Mouse (Mus musculus) forebrain, embryonic 14.5 days (tissue): ENCODE data around the gene Armh2. TPM values are rescaled to one million over a fixed set of nuclear protein-coding genes. Genes with fewer than 3 reads are reported as not detected.

Source experiments
- ATAC-seq: fragments of 200-750 bp; cut with Nextera tagmentation; 2 replicates; pipeline ENCODE4 v1.8.0; 2017; ENCODE audit warnings: mild to moderate bottlenecking, moderate library complexity
- DNase-seq: peaks from one replicate; pipeline ENCODE4 v3.0.0-alpha.2; 2015; ENCODE audit warnings: low spot score
- H3K27ac ChIP-seq: fragments of 300-500 bp; sonication (generic); 2 replicates; pipeline ENCODE4 v1.5.1; 2014; ENCODE audit warnings: low read depth, mild to moderate bottlenecking, control low read depth, low read length, moderate library complexity
- H3K27me3 ChIP-seq: fragments of 300-500 bp; sonication (generic); replicated peaks from 2 replicates; pipeline ENCODE4 v1.6.1; 2014; ENCODE audit warnings: low read length, control low read depth, mixed read lengths; ENCODE audit not compliant: control insufficient read depth, insufficient read depth
- H3K36me3 ChIP-seq: fragments of 300-500 bp; sonication (generic); 2 replicates; pipeline ENCODE4 v1.6.1; 2014; ENCODE audit warnings: low read length, control low read depth; ENCODE audit not compliant: control insufficient read depth, insufficient read depth
- H3K4me1 ChIP-seq: fragments of 300-500 bp; sonication (generic); 2 replicates; pipeline ENCODE4 v1.6.1; 2014; ENCODE audit warnings: antibody characterized with exemption, low read length, control low read depth; ENCODE audit not compliant: control insufficient read depth, insufficient read depth
- H3K4me2 ChIP-seq: fragments of 300-500 bp; sonication (generic); 2 replicates; pipeline ENCODE4 v1.6.1; 2014; ENCODE audit warnings: mild to moderate bottlenecking, control low read depth, low read length
- H3K4me3 ChIP-seq: fragments of 300-500 bp; sonication (generic); 2 replicates; pipeline ENCODE4 v1.5.1; 2014; ENCODE audit warnings: low read depth, low read length, control low read depth
- H3K9ac ChIP-seq: fragments of 300-500 bp; sonication (generic); 2 replicates; pipeline ENCODE4 v1.6.1; 2014; ENCODE audit warnings: mild to moderate bottlenecking, low read length, control low read depth, moderate library complexity
- H3K9me3 ChIP-seq: fragments of 300-500 bp; sonication (generic); replicated peaks from 2 replicates; pipeline ENCODE4 v1.6.1; 2016; ENCODE audit warnings: low read length, control low read depth, mixed read lengths; ENCODE audit not compliant: control insufficient read depth
- WGBS: fragments of 180-500 bp; shearing (Covaris S2); extraction: QIAGEN DNeasy Blood & Tissue Kit; methylation state at CpG from one replicate; pipeline ENCODE4 v1.1.7; 2014; 5-methylcytosine and 5-hydroxymethylcytosine counted together
- polyA plus RNA-seq: library from polyadenylated mRNA; unstranded; fragments of >200 nt; fragmentation: Nextera tagmentation; extraction: Ambion mirVana; gene quantifications from 2 replicates; pipeline ENCODE4 v1.2.1, GENCODE M21; 2014

Armh2 gene
- polyA plus RNA-seq, 1 experiment from 2014 or later, result not detected

GRCm38 (mm10) chr13:24715601-24716000 is 25.4 kb upstream of the Armh2 start:
- peaks cover 11% of the 10 kb centered on the region for H3K36me3 ChIP-seq
- WGBS, result 72% methylated on average over 5 of the region's 5 CpGs
- no peak overlapping the region for H3K4me2 ChIP-seq
- H3K9ac ChIP-seq, result no peak overlapping the region
- no peaks in the 10 kb centered on the region for H3K27me3 ChIP-seq
- DNase-seq, result no peak
- H3K9me3 ChIP-seq, result no peaks in the 10 kb centered on the region
- H3K27ac ChIP-seq, result no peak overlapping the region
- H3K4me1 ChIP-seq, result no peaks in the 10 kb centered on the region
- no peak overlapping the region for H3K4me3 ChIP-seq
- no peak for ATAC-seq

GRCm38 (mm10) chr13:24716441-24716840 is 24.6 kb upstream of the Armh2 start:
- WGBS, result 88% methylated on average over 9 of the region's 9 CpGs

GRCm38 (mm10) chr13:24717677-24718076 is 23.4 kb upstream of the Armh2 start:
- Histone ChIP-seq H3K4me1 (no peaks in the 10 kb centered on the region), H3K9me3 (no peaks in the 10 kb centered on the region), H3K9ac (no peak overlapping the region), H3K27me3 (no peaks in the 10 kb centered on the region), H3K27ac (no peak overlapping the region), H3K4me2 (no peak overlapping the region), H3K36me3 (peaks cover 7% of the 10 kb centered on the region), H3K4me3 (no peak overlapping the region)
- DNase-seq, result no peak
- 84% methylated on average over 7 of the region's 7 CpGs for WGBS
- ATAC-seq, result no peak

More at GRCm38 (mm10) chr13:24716441-24716840, 24.6 kb upstream of the Armh2 start:
- H3K27ac ChIP-seq, result no peak overlapping the region
- H3K27me3 ChIP-seq, result no peaks in the 10 kb centered on the region
- DNase-seq (no peak), ATAC-seq (no peak)
- H3K9ac ChIP-seq, result no peak overlapping the region
- H3K4me3 ChIP-seq, result no peak overlapping the region
- no peak overlapping the region for H3K4me2 ChIP-seq
- no peaks in the 10 kb centered on the region for H3K9me3 ChIP-seq
- H3K36me3 ChIP-seq, result peaks cover 7% of the 10 kb centered on the region
- no peaks in the 10 kb centered on the region for H3K4me1 ChIP-seq

- Histone ChIP-seq H3K4me2 (no peak overlapping the region), H3K36me3 (peaks cover 7% of the 10 kb centered on the region; the same call in 1 of the 2 replicates), H3K9ac (no peak overlapping the region), H3K27ac (no peak overlapping the region), H3K27me3 (no peaks in the 10 kb centered on the region), H3K4me1 (no peaks in the 10 kb centered on the region), H3K4me3 (no peak overlapping the region), H3K9me3 (no peaks in the 10 kb centered on the region)
- ATAC-seq (no peak), DNase-seq (no peak)
- 85% methylated on average over 10 of the region's 10 CpGs for WGBS
Observed at GRCm38 (mm10) chr13:24721502-24721901, 19.5 kb upstream of the Armh2 start.

- no peak overlapping the region for H3K9ac ChIP-seq
- H3K4me2 ChIP-seq, result no peak overlapping the region
- H3K4me1 ChIP-seq, result no peaks in the 10 kb centered on the region
- H3K27me3 ChIP-seq, result no peaks in the 10 kb centered on the region
- no peaks in the 10 kb centered on the region for H3K9me3 ChIP-seq
- DNase-seq (no peak), ATAC-seq (no peak)
- H3K27ac ChIP-seq, result no peak overlapping the region
- H3K36me3 ChIP-seq, result peaks cover 7% of the 10 kb centered on the region; the same call in 1 of the 2 replicates
- H3K4me3 ChIP-seq, result no peak overlapping the region
- 47% methylated on average over 8 of the region's 8 CpGs for WGBS
Observed at GRCm38 (mm10) chr13:24723699-24724394, 17.2 kb upstream of the Armh2 start.

GRCm38 (mm10) chr13:24724395-24724759 is 16.7 kb upstream of the Armh2 start:
- H3K4me2 ChIP-seq, result no peak overlapping the region
- no peak overlapping the region for H3K27ac ChIP-seq
- ATAC-seq (no peak), DNase-seq (no peak)
- no peaks in the 10 kb centered on the region for H3K9me3 ChIP-seq
- H3K27me3 ChIP-seq, result no peaks in the 10 kb centered on the region
- 0 out of 2 replicates have a peak, but pooled peaks cover 4% of the 10 kb centered on the region for H3K36me3 ChIP-seq
- H3K4me1 ChIP-seq, result no peaks in the 10 kb centered on the region
- 55% methylated on average over 4 of the region's 4 CpGs for WGBS
- H3K9ac ChIP-seq, result no peak overlapping the region
- no peak overlapping the region for H3K4me3 ChIP-seq

GRCm38 (mm10) chr13:24729128-24729527 is 11.9 kb upstream of the Armh2 start:
- Histone ChIP-seq H3K27me3 (no peaks in the 10 kb centered on the region), H3K4me1 (no peaks in the 10 kb centered on the region), H3K9ac (no peak overlapping the region), H3K27ac (no peak overlapping the region), H3K4me3 (no peak overlapping the region), H3K4me2 (no peak overlapping the region), H3K9me3 (no peaks in the 10 kb centered on the region), H3K36me3 (0 out of 2 replicates have a peak, but pooled peaks cover 7% of the 10 kb centered on the region)
- WGBS, result 92% methylated on average over 5 of the region's 5 CpGs
- ATAC-seq (no peak), DNase-seq (no peak)

- H3K9ac ChIP-seq, result no peak overlapping the region
- no peak overlapping the region for H3K4me2 ChIP-seq
- DNase-seq, result no peak
- 0 out of 2 replicates have a peak, but pooled peaks cover 7% of the 10 kb centered on the region for H3K36me3 ChIP-seq
- ATAC-seq, result no peak
- no peak overlapping the region for H3K27ac ChIP-seq
- WGBS, result 58% methylated on average over 5 of the region's 5 CpGs
- H3K4me3 ChIP-seq, result no peak overlapping the region
- H3K27me3 ChIP-seq, result no peaks in the 10 kb centered on the region
- H3K4me1 ChIP-seq, result no peaks in the 10 kb centered on the region
- no peaks in the 10 kb centered on the region for H3K9me3 ChIP-seq
Observed at GRCm38 (mm10) chr13:24734502-24734901, 6.5 kb upstream of the Armh2 start.

GRCm38 (mm10) chr13:24735608-24736131 is 5.4 kb upstream of the Armh2 start:
- H3K36me3 ChIP-seq, result 0 out of 2 replicates have a peak, but pooled peaks cover 4% of the 10 kb centered on the region
- no peak overlapping the region for H3K9ac ChIP-seq
- no peak overlapping the region for H3K4me2 ChIP-seq
- no peak for DNase-seq
- ATAC-seq, result no peak
- WGBS, result 66% methylated on average over 6 of the region's 6 CpGs
- no peaks in the 10 kb centered on the region for H3K4me1 ChIP-seq
- H3K9me3 ChIP-seq, result no peaks in the 10 kb centered on the region
- no peak overlapping the region for H3K27ac ChIP-seq
- no peak overlapping the region for H3K4me3 ChIP-seq
- no peaks in the 10 kb centered on the region for H3K27me3 ChIP-seq
